Mouse (Mus musculus) central nervous system, embryonic 11.5 days (tissue): ENCODE results near the gene Ddx41. TPM values are rescaled to one million over a fixed set of nuclear protein-coding genes. Genes with fewer than 3 reads are reported as not detected.

ENCODE experiments used
- polyA plus RNA-seq: library from polyadenylated mRNA; depleted of rRNA; stranded (reverse); fragments of >200 nt; gene quantifications from 2 replicates; pipeline ENCODE4 v1.2.3, GENCODE M21; 2012; rRNA removed

Gene Ddx41
- polyA plus RNA-seq, result 100 and 105 TPM in 2 replicates

GRCm38 (mm10) chr13:55536194-55537175 lies at the start of gene Ddx41:
Gene Ddx41 (minus strand): TSS chr13:55536658.

GRCm38 (mm10) chr13:55573432-55573831 lies 37.0 kb upstream of the Ddx41 start, which contains the start of gene Tmed9:
Gene Tmed9 (plus strand): TSS chr13:55573732.

DNA sequence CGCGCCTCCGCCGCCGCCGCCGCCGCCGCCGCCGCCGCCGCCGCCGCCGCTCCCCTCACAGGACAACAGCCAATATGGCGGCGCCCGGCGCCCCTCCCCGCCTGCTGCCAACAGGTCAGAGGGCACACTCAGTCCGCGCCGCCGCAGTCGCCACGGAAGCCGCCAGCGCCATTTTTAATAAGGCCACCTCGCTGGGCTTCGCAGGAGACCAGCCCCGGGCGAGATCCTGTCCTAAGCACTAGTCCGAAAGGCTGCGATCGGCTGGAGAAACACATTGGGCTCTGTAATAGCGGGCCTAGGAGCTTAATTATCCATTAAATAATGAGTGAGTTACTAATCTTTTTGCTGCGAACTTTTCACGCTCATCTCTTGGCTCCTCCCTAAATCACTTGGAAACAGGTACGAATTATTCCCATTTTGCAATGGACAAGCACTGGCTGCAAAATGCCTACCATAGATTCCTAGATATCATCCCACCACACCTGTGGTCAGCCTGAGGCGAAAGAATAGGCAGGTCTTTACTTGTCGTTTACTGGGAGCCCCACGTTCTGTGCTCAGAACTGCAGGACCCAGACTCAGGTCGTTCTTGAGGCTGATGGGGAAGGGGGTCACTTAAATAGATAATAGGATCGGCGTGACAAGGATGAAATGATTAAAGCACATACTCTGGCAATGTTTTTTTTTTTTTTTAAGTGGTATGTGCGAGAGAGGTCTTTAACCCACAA lies 34.7 kb upstream of the Ddx41 start, which contains the start of gene Fam193b:
Fam193b (minus strand) TSS at position 94 of the 725 bp plus-strand sequence.

GRCm38 (mm10) chr13:55529198-55529915 lies 7.1 kb downstream of the Ddx41 start, which contains the start of gene Dok3:
Gene Dok3 (minus strand): TSS chr13:55529296.

DNA sequence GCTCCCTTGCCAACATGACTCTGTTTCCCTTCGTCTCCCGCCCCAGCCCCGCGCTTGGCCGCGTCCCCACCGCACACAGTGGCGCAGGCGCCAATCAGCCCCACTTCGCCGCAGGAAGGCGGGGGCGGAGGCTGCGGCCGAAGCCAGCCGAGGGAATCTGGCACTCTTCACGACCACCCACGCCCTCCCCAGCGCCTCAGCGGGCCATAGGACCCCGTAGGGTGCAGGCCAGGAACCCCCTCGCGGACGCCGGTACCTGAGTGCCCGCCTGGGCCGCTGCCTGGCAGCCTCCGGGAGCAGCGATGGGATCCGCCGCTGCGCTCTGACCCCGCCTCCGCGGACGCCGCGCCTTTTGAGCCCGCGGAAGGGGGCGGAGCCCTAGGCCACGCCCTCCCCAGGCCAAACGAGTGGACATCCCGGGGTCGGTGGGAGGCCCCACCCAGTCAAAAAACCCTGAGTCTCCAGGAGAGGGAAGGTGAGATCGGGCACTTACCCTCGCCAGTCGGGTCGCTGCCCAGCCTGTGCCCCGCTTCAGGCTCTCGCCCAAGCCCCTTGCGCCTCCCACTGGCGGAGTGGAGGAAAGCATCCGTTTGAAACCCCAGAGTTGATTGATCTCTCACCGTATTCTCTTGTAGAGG lies 23.2 kb downstream of the Ddx41 start, which contains the start of gene Pdlim7:
Pdlim7 (minus strand) TSS at position 566 of the 638 bp plus-strand sequence.

GRCm38 (mm10) chr13:55487578-55488498 lies 48.6 kb downstream of the Ddx41 start, which contains the start of gene Dbn1:
Gene Dbn1 (minus strand): TSS chr13:55488111.

Other genes with a start within 250 kb of the Ddx41 start
- 250 and 287 TPM in 2 replicates for gene Prelid1, start 216.2 kb downstream of the Ddx41 start, polyA plus RNA-seq
- gene Rab24, start 214.7 kb downstream of the Ddx41 start, polyA plus RNA-seq, result 125 and 186 TPM in 2 replicates
- gene Mxd3, start 206.8 kb downstream of the Ddx41 start, polyA plus RNA-seq, result 38.5 and 43.5 TPM in 2 replicates
- 69.7 and 78.2 TPM in 2 replicates for gene Lman2, start 173.9 kb downstream of the Ddx41 start, polyA plus RNA-seq
- gene Rgs14, start 166.9 kb downstream of the Ddx41 start, polyA plus RNA-seq, result 0.42 and 0.62 TPM in 2 replicates
- 0.12 TPM in 1 of 2 replicates, not detected in the other for gene Slc34a1, start 138.5 kb downstream of the Ddx41 start, polyA plus RNA-seq
- gene Pfn3, start 121.4 kb downstream of the Ddx41 start, polyA plus RNA-seq, result not detected in 2 replicates
- 1.5 and 2.4 TPM in 2 replicates for gene F12, start 109.9 kb downstream of the Ddx41 start, polyA plus RNA-seq
- gene Grk6, start 91.6 kb downstream of the Ddx41 start, polyA plus RNA-seq, result 81.0 and 83.8 TPM in 2 replicates
- gene Prr7, start 72.4 kb downstream of the Ddx41 start, polyA plus RNA-seq, result 18.6 and 23.3 TPM in 2 replicates
- gene Dbn1, start 48.5 kb downstream of the Ddx41 start, polyA plus RNA-seq, result 432 and 1,182 TPM in 2 replicates
- 75.3 and 103 TPM in 2 replicates for gene Pdlim7, start 23.0 kb downstream of the Ddx41 start, polyA plus RNA-seq
- gene Dok3, start 7.4 kb downstream of the Ddx41 start, polyA plus RNA-seq, result 8.2 and 15.0 TPM in 2 replicates
- gene Fam193b, start 34.5 kb upstream of the Ddx41 start, polyA plus RNA-seq, result 137 and 175 TPM in 2 replicates
- gene Tmed9, start 37.1 kb upstream of the Ddx41 start, polyA plus RNA-seq, result 147 and 149 TPM in 2 replicates
- gene B4galt7, start 63.2 kb upstream of the Ddx41 start, polyA plus RNA-seq, result 27.5 and 30.1 TPM in 2 replicates
- 70.0 and 78.8 TPM in 2 replicates for gene Caml, start 86.3 kb upstream of the Ddx41 start, polyA plus RNA-seq
- 67.7 and 99.4 TPM in 2 replicates for gene Ddx46, start 98.4 kb upstream of the Ddx41 start, polyA plus RNA-seq
- gene B230219D22Rik, start 156.5 kb upstream of the Ddx41 start, polyA plus RNA-seq, result 51.4 and 83.6 TPM in 2 replicates
- 51.8 and 54.3 TPM in 2 replicates for gene Txndc15, start 178.0 kb upstream of the Ddx41 start, polyA plus RNA-seq
- gene Pcbd2, start 190.7 kb upstream of the Ddx41 start, polyA plus RNA-seq, result 38.8 and 48.8 TPM in 2 replicates
- 0.10 and 0.12 TPM in 2 replicates for gene Catsper3, start 247.9 kb upstream of the Ddx41 start, polyA plus RNA-seq